ENCODE assay signal across 24 mouse cellular contexts in genomic region chr7:139681921-139682598, GRCm38 (mm10). TPM values are rescaled to one million over a fixed set of nuclear protein-coding genes. Genes with fewer than 3 reads are reported as not detected.
DNase-seq lines count a peak whose midpoint lies in the region; ATAC-seq and TF ChIP-seq lines count a peak whose summit lies in the region.
"Had no signal": no experiment of that assay in that cellular context is flagged by ENCODE, and none has a peak within 500 bp of the region (broad histone marks: within the 10 kb centered on the region; RNA-seq: fewer than 3 reads in every experiment).

No protein-coding gene starts in this region.

- H3K27me3 ChIP-seq in cerebellum, adult 2 months (ENCODE audit: control insufficient read depth, insufficient read depth, low read length) = no peaks in the 10 kb centered on the region
- 0 out of 2 replicates have a peak, but pooled peaks cover 3% of the 10 kb centered on the region for H3K27me3 ChIP-seq in kidney, embryonic 16.5 days (ENCODE audit: insufficient read depth, low read length)

- H3K9me3 ChIP-seq in kidney, embryonic 16.5 days (ENCODE audit: low read length) = no peaks in the 10 kb centered on the region
- H3K9me3 ChIP-seq: embryonic facial prominence, embryonic 15.5 days; forebrain, embryonic 10.5 days; heart, embryonic 15.5 days; hindbrain, embryonic 13.5 days had no signal

- H3K9ac ChIP-seq in kidney, embryonic 16.5 days (replicated peaks; ENCODE audit: low read length) = no peak overlapping the region
- H3K9ac ChIP-seq: embryonic facial prominence, embryonic 15.5 days; heart, embryonic 15.5 days; hindbrain, embryonic 13.5 days had no signal

- no peak overlapping the region for H3K4me2 ChIP-seq in kidney, embryonic 16.5 days (replicated peaks; ENCODE audit: low read depth, low read length)
- H3K4me2 ChIP-seq: embryonic facial prominence, embryonic 15.5 days; heart, embryonic 11.5 days; heart, embryonic 15.5 days; hindbrain, embryonic 13.5 days had no signal

- no peaks in the 10 kb centered on the region for H3K36me3 ChIP-seq in kidney, embryonic 16.5 days (ENCODE audit: insufficient read depth, low read length)
- H3K36me3 ChIP-seq: embryonic facial prominence, embryonic 15.5 days; forebrain, embryonic 10.5 days; heart, embryonic 15.5 days; hindbrain, embryonic 13.5 days had no signal

- TF ChIP-seq POLR2A in cerebellum, adult 2 months (IDR thresholded peaks at IDR 0.05; ENCODE audit: borderline replicate concordance, insufficient read depth, low read length) = no peak

- 56% methylated on average over 11 of the region's 11 CpGs for WGBS in cerebellum, adult 2 months
- 77% methylated on average over 11 of the region's 11 CpGs for WGBS in kidney, embryonic 16.5 days

- H3K27ac ChIP-seq in cerebellum, adult 2 months (ENCODE audit: insufficient read depth, low read length) = no peak overlapping the region
- no peak overlapping the region for H3K27ac ChIP-seq in kidney, embryonic 16.5 days (ENCODE audit: low read length)
- H3K27ac ChIP-seq: embryonic facial prominence, embryonic 15.5 days; forebrain, embryonic 10.5 days; gastrocnemius, adult 2 months; heart, adult 2 months; heart, embryonic 15.5 days; hindbrain, embryonic 13.5 days; hindbrain, postnatal 0 days had no signal

- H3K4me3 ChIP-seq in cerebellum, adult 2 months (replicated peaks; ENCODE audit: insufficient read depth, low read depth, low read length) = no peak overlapping the region
- no peak overlapping the region for H3K4me3 ChIP-seq in kidney, embryonic 16.5 days (ENCODE audit: low read length)
- H3K4me3 ChIP-seq: embryonic facial prominence, embryonic 15.5 days; erythroblast, embryonic 14.5 days; forebrain, embryonic 10.5 days; gastrocnemius, adult 2 months; heart, adult 2 months; heart, embryonic 15.5 days; hindbrain, embryonic 13.5 days had no signal

- no peak for ATAC-seq in kidney, embryonic 16.5 days (ENCODE audit: low FRiP score, low TSS enrichment)
- ATAC-seq in granulocyte monocyte progenitor cell, adult 5-6 weeks (replicated peaks; ENCODE audit: poor library complexity, severe bottlenecking) = peak; percentile 74
- ATAC-seq: forebrain, embryonic 14.5 days; hindbrain, postnatal 0 days had no signal

- no peaks in the 10 kb centered on the region for H3K4me1 ChIP-seq in cerebellum, adult 2 months (ENCODE audit: control insufficient read depth, insufficient read depth, low read length)
- H3K4me1 ChIP-seq in kidney, embryonic 16.5 days (ENCODE audit: insufficient read depth, low read length) = no peaks in the 10 kb centered on the region

- TF ChIP-seq CTCF in cerebellum, adult 2 months (IDR thresholded peaks at IDR 0.05; ENCODE audit: borderline replicate concordance, insufficient read depth, low read depth, low read length) = no peak

- DNase-seq in cerebellum, adult 11-12 months = peak; percentile 6
- DNase-seq in cerebellum, adult 2 months = no peak
- DNase-seq in kidney, postnatal 10 days = peak; percentile 42
- DNase-seq in 416B (ENCODE audit: low read depth) = peak; percentile 20
- no peak for DNase-seq in natural killer cell, adult 2 months (ENCODE audit: low spot score in 2 of 2)
- DNase-seq: B cell, adult 2 months; cerebellum, adult 9-11 months; embryo, embryonic 11 days; gastrocnemius, adult 2 months; heart, adult 2 months; heart, postnatal 14 days; kidney, adult 18-20 months had no signal

RNA-seq across cellular contexts. Expression of gene Cfap46, which starts 1.6 kb away (rescaled TPM):
- polyA plus RNA-seq in cerebellum, adult 2 months (2012; rRNA removed) = 5.3 TPM in 2 replicates
- 0.05 TPM in 1 of 2 replicates, not detected in the other for polyA plus RNA-seq in kidney, embryonic 16.5 days (2015; fragmentation: Nextera tagmentation; extraction: Ambion mirVana)
- total RNA-seq in granulocyte monocyte progenitor cell, adult 5-6 weeks (2014; fragmentation: Nextera tagmentation) = not detected in 2 replicates
- not detected in 2 replicates for total RNA-seq in granulocyte monocyte progenitor cell, adult 5-6 weeks (2017)
- total RNA-seq: common myeloid progenitor, adult 5-6 weeks; hematopoietic stem cell, adult 5-6 weeks had no signal
- polyA plus RNA-seq: erythroblast, embryonic 14.5 days; heart, embryonic 11.5 days had no signal

Comparison
In these comparisons a context has a peak if more than half of its experiments do, and no peak if none do; other contexts are left out.
1. DNase-seq: peak in cerebellum, adult 11-12 months (single experiment), kidney, postnatal 10 days (single experiment) and 416B (single experiment); none in cerebellum, adult 2 months (0 of 2) and natural killer cell, adult 2 months (0 of 2).